Mouse (Mus musculus): ENCODE measurements around the gene Skap2.

Skap2 gene

GRCm38 (mm10) chr6:51895753-51896152 lies 116.6 kb downstream of the Skap2 start:
- no peak for ATAC-seq (ENCODE audit: insufficient number of reproducible peaks, low FRiP score, low TSS enrichment)

GRCm38 (mm10) chr6:51894717-51895116 lies 117.6 kb downstream of the Skap2 start:
- ATAC-seq (ENCODE audit: insufficient number of reproducible peaks, low FRiP score, low TSS enrichment): no peak

GRCm38 (mm10) chr6:51890356-51890755 lies 122.0 kb downstream of the Skap2 start:
- no peak for ATAC-seq (ENCODE audit: insufficient number of reproducible peaks, low FRiP score, low TSS enrichment)

- ATAC-seq (ENCODE audit: insufficient number of reproducible peaks, low FRiP score, low TSS enrichment): no peak
Measured at GRCm38 (mm10) chr6:51889824-51890223, 122.5 kb downstream of the Skap2 start.

GRCm38 (mm10) chr6:51886902-51887431 lies 125.4 kb downstream of the Skap2 start:
- ATAC-seq (ENCODE audit: insufficient number of reproducible peaks, low FRiP score, low TSS enrichment): no peak

GRCm38 (mm10) chr6:51882880-51883274 lies 129.5 kb downstream of the Skap2 start:
- no peak for ATAC-seq (ENCODE audit: insufficient number of reproducible peaks, low FRiP score, low TSS enrichment)

GRCm38 (mm10) chr6:51882266-51882879 lies 130.0 kb downstream of the Skap2 start:
- no peak for ATAC-seq (ENCODE audit: insufficient number of reproducible peaks, low FRiP score, low TSS enrichment)

- ATAC-seq (ENCODE audit: insufficient number of reproducible peaks, low FRiP score, low TSS enrichment): no peak
Measured at GRCm38 (mm10) chr6:51881181-51881968, 131.0 kb downstream of the Skap2 start.

- no peak for ATAC-seq (ENCODE audit: insufficient number of reproducible peaks, low FRiP score, low TSS enrichment)
Measured at GRCm38 (mm10) chr6:51880778-51881177, 131.6 kb downstream of the Skap2 start.

- ATAC-seq (ENCODE audit: insufficient number of reproducible peaks, low FRiP score, low TSS enrichment): no peak
Measured at GRCm38 (mm10) chr6:51878551-51878950, 133.8 kb downstream of the Skap2 start.

GRCm38 (mm10) chr6:51876841-51877553 lies 135.4 kb downstream of the Skap2 start:
- ATAC-seq (ENCODE audit: insufficient number of reproducible peaks, low FRiP score, low TSS enrichment): 0 out of 2 replicates have a peak, but pooled peaks have one; percentile 45

GRCm38 (mm10) chr6:51875884-51876626 lies 136.3 kb downstream of the Skap2 start:
- no peak for ATAC-seq (ENCODE audit: insufficient number of reproducible peaks, low FRiP score, low TSS enrichment)

- ATAC-seq (ENCODE audit: insufficient number of reproducible peaks, low FRiP score, low TSS enrichment): no peak
Measured at GRCm38 (mm10) chr6:51874035-51874434, 138.3 kb downstream of the Skap2 start.

GRCm38 (mm10) chr6:51871135-51871534 lies 141.2 kb downstream of the Skap2 start:
- no peak for ATAC-seq (ENCODE audit: insufficient number of reproducible peaks, low FRiP score, low TSS enrichment)

- ATAC-seq (ENCODE audit: insufficient number of reproducible peaks, low FRiP score, low TSS enrichment): no peak
Measured at GRCm38 (mm10) chr6:51870294-51870693, 142.1 kb downstream of the Skap2 start.

GRCm38 (mm10) chr6:51866596-51866995 lies 145.8 kb downstream of the Skap2 start:
- ATAC-seq (ENCODE audit: insufficient number of reproducible peaks, low FRiP score, low TSS enrichment): peak; percentile 49

- ATAC-seq (ENCODE audit: insufficient number of reproducible peaks, low FRiP score, low TSS enrichment): no peak
Measured at GRCm38 (mm10) chr6:51863508-51863907, 148.8 kb downstream of the Skap2 start.

- ATAC-seq (ENCODE audit: insufficient number of reproducible peaks, low FRiP score, low TSS enrichment): no peak
Measured at GRCm38 (mm10) chr6:51860300-51860699, 152.0 kb downstream of the Skap2 start.

- ATAC-seq (ENCODE audit: insufficient number of reproducible peaks, low FRiP score, low TSS enrichment): peak; percentile 88
Measured at GRCm38 (mm10) chr6:51857821-51858220, 154.5 kb downstream of the Skap2 start.

GRCm38 (mm10) chr6:51853291-51853690 lies 159.1 kb downstream of the Skap2 start:
- 0 out of 2 replicates have a peak, but pooled peaks have one; percentile 16 for ATAC-seq (ENCODE audit: insufficient number of reproducible peaks, low FRiP score, low TSS enrichment)
